Mouse (Mus musculus): ENCODE data around the gene Tmem186.

Tmem186 gene

GRCm38 (mm10) chr16:8637217-8638051, at the start of gene Tmem186, which contains the start of gene Pmm2:
Tmem186 (minus strand) TSS chr16:8637712.
Pmm2 (plus strand) TSS chr16:8637674.
- in situ Hi-C loops (cut with MboI, MseI), result no loop called here

- in situ Hi-C loops (cut with MboI, MseI), result loop anchor here (5.0 kb wide), 1 partner anchor 80 kb away; no protein-coding TSS in a partner anchor
Observed at GRCm38 (mm10) chr16:8686871-8687535, 49.5 kb upstream of the Tmem186 start.

GRCm38 (mm10) chr16:8686121-8686870, 48.8 kb upstream of the Tmem186 start:
- in situ Hi-C loops (cut with MboI, MseI), result loop anchor here (5.0 kb wide), 1 partner anchor 81 kb away; no protein-coding TSS in a partner anchor

GRCm38 (mm10) chr16:8685087-8685486, 47.6 kb upstream of the Tmem186 start:
- in situ Hi-C loops (cut with MboI, MseI), result loop anchor here (5.0 kb wide), 1 partner anchor 82 kb away; no protein-coding TSS in a partner anchor

- in situ Hi-C loops (cut with MboI, MseI), result loop anchor here (5.0 kb wide), 1 partner anchor 188 kb away; no protein-coding TSS in a partner anchor
Observed at GRCm38 (mm10) chr16:8680470-8680869, 43.0 kb upstream of the Tmem186 start, which contains the start of gene Gm5767. Gm5767 (plus strand) TSS chr16:8680770.

- in situ Hi-C loops (cut with MboI, MseI), result loop anchor here (5.0 kb wide), 2 partner anchors 187 to 272 kb away; no protein-coding TSS in a partner anchor
Observed at GRCm38 (mm10) chr16:8679780-8680179, 42.3 kb upstream of the Tmem186 start.

DNA sequence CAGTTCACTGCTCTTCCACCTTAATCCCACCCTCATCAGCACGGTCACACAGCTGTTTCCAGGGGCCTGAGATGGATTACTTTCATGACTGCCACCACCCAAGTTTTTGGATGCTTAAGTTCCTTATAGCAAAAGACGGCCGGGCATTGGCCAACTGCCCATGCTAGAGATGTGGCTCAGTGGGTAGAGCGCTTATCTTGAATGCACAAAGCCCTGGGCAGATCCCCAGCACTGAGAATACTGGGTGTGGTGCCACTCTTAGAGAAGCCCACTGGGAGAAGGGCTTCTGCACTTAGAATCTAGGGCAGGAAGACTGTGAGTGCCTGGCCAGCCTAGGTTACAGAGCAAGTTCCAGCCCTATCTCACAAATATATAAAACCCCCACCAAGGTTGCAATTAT, 41.2 kb upstream of the Tmem186 start:
- in situ Hi-C loops (cut with MboI, MseI), result loop anchor here (5.0 kb wide), 1 partner anchor 271 kb away; no protein-coding TSS in a partner anchor

- in situ Hi-C loops (cut with MboI, MseI), result loop anchor here (5.0 kb wide), 1 partner anchor 271 kb away; no protein-coding TSS in a partner anchor
Observed at GRCm38 (mm10) chr16:8678035-8678434, 40.5 kb upstream of the Tmem186 start.

DNA sequence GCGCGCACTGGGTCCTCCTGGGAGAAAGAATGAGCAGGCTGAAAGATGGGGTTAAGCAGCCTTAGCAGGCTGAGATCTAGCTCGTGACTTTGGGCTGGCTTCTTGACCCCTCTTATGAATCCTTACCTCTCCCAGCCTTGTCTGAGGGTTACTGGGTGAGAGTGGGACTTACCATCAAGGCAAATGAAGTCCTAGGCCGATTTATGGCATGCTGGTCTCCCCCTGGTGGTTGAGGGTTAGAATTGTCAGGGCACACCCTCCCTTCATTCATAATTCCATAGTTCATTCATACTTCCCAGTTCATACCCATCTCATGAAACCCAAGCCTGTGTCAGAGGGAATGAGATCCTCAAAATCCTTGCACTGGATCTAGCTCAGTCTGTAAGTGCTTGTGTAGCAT, 39.3 kb upstream of the Tmem186 start:
- in situ Hi-C loops (cut with MboI, MseI), result loop anchor here (5.0 kb wide), 1 partner anchor 269 kb away; no protein-coding TSS in a partner anchor

DNA sequence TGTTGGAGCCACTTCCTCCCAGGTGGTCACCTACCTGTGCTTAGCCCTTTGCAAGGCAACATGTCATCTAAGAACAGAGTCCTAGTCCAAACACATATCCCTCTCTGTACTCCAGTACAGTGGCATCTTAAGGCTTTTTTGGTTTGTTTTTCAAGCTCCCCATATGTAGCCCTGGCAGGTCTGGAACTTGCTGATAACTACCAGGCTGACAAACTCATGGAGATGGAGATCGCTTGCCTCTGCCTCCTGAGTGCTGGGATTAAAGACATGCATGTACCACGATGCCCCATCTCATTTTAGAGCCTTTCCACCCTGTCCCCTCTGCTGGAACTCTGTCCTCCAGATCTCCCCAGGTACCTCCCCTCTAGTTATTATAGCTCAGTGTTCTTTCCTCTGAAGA, 38.7 kb upstream of the Tmem186 start:
- in situ Hi-C loops (cut with MboI, MseI), result loop anchor here (5.0 kb wide), 1 partner anchor 269 kb away; no protein-coding TSS in a partner anchor

- in situ Hi-C loops (cut with MboI, MseI), result loop anchor here (5.0 kb wide), 1 partner anchor 268 kb away; no protein-coding TSS in a partner anchor
Observed at GRCm38 (mm10) chr16:8675559-8675958, 38.0 kb upstream of the Tmem186 start.

DNA sequence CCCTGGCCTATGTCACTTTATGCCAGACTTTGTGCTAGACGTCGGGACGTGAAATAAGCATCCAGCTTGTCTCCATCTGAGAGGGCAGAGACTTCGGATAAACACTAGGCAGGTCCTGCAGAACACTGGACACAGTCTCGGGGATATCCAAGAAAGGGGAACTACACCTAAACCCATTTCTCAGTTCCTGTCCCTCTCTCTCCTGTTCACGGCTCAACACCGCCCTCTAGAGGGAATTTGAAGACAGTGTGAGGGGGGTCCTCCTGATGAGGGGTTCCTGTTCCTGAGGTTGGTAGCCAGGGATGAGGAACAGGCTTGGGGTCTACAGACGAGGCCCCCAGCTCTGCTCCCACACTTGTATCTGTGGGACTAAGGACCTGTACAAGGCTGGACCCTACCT, 36.7 kb upstream of the Tmem186 start:
- in situ Hi-C loops (cut with MboI, MseI), result no loop called here

- in situ Hi-C loops (cut with MboI, MseI), result no loop called here
Observed at GRCm38 (mm10) chr16:8673343-8673742, 35.8 kb upstream of the Tmem186 start.

DNA sequence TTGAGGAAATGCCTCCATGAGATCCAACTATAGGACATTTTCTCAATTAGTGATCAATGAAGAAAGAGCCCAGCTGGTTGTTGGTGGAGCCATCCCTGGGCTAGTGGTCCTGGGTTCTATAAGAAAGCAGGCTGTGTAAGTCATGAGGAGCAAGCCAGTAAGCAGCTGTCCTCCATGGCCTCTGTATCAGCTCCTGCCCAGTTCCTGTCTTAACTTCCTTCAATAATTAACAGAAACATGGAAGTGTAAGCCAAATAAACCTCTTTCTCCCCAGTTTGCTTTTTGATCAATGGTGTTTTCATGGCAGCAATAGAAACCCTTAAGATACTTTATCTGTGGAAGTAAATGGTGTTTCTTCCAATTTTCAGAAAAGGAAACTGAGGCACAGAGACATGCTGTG, 35.3 kb upstream of the Tmem186 start:
- in situ Hi-C loops (cut with MboI, MseI), result no loop called here

- in situ Hi-C loops (cut with MboI, MseI), result no loop called here
Observed at GRCm38 (mm10) chr16:8672350-8672687, 34.8 kb upstream of the Tmem186 start.

GRCm38 (mm10) chr16:8671551-8672349, 34.2 kb upstream of the Tmem186 start, which contains the start of gene Carhsp1:
Carhsp1 (minus strand) TSS chr16:8672155.
- in situ Hi-C loops (cut with MboI, MseI), result no loop called here

GRCm38 (mm10) chr16:8670041-8671035, 32.8 kb upstream of the Tmem186 start:
- in situ Hi-C loops (cut with MboI, MseI), result no loop called here

DNA sequence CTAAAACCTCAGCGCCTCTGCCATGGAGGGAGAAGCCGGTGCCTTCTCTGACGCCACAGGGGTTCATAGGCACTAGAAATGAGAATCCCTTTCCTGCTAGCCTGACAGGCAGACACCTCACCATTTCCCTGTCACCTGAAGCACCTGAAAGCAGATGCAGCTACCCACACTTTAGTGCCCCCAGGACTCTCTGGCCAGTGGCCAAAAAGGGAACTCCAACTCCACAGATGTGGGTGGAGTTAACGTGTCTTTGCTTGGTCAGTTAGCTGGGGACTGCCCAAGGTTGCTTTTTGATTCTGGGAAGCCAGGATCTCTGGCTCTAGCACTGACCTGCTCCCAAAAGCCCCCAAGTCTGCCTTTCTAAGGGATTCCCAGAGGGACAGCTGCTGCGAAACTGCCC, 31.9 kb upstream of the Tmem186 start:
- in situ Hi-C loops (cut with MboI, MseI), result no loop called here

GRCm38 (mm10) chr16:8668386-8668785, 30.9 kb upstream of the Tmem186 start:
- in situ Hi-C loops (cut with MboI, MseI), result no loop called here

Measured in regulatory T cell (primary cell).